Mouse (Mus musculus) testis, adult 2 months (tissue): Measurements from ENCODE around the gene Sun2.

Experiments used
- CTCF ChIP-seq: fragments of 200-500 bp; IDR thresholded peaks from 2 replicates; pipeline ENCODE4 v1.5.1; 2012; ENCODE audit warnings: low read depth, mild to moderate bottlenecking, inconsistent platforms, low read length, moderate library complexity; ENCODE audit not compliant: control insufficient read depth, insufficient read depth, insufficient replicate concordance
- POLR2A ChIP-seq: fragments of 200-500 bp; IDR thresholded peaks from 2 replicates; pipeline ENCODE4 v1.6.1; 2012; ENCODE audit warnings: low read depth, mild to moderate bottlenecking, inconsistent platforms, low read length, moderate library complexity; ENCODE audit not compliant: control insufficient read depth

DNA sequence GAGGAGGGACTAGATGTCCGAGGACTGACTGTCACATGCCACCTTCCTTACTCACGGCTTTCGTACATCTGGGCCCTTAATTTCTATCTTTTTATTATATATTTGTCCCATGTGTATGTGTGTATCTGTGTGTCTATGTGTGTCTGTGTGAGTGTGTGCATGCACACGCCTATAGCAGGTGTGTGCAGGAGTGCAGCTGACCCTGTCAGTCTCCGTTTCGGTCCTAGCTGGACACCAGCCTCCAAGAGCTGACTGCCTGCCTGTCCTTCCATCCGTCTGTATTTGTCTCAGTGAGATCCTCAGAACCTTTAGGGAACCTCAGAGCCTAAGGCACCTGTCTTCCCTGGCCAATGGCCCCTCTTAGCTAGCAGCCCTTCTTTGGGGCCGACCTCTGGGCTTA, 22.1 kb downstream of the Sun2 start:
- TF ChIP-seq CTCF (no peak), POLR2A (no peak)
